Mouse (Mus musculus) cortical plate, adult 2 months (tissue): ENCODE measurements at regions not wholly inside any gene's neighbourhood (a gene's known extent, or its start where the extent isn't known, plus 50 kb on each side); places are given as distances from the start of the nearest gene placed in this dataset.

Experiments
- H3K27ac ChIP-seq: fragments of 200-500 bp; 2 replicates; pipeline ENCODE4 v1.5.1; 2012; ENCODE audit warnings: low read length, control low read depth, inconsistent platforms; ENCODE audit not compliant: insufficient read depth
- H3K4me1 ChIP-seq: fragments of 200-500 bp; 2 replicates; pipeline ENCODE4 v1.6.1; 2011; ENCODE audit warnings: low read length; ENCODE audit not compliant: control insufficient read depth, insufficient read depth
- H3K4me3 ChIP-seq: fragments of 200-500 bp; 2 replicates; pipeline ENCODE4 v1.5.1; 2011; ENCODE audit warnings: mild to moderate bottlenecking, low read length, control low read depth; ENCODE audit not compliant: insufficient read depth
- CTCF ChIP-seq: fragments of 200-500 bp; IDR thresholded peaks from 2 replicates; pipeline ENCODE4 v1.5.1; 2011; ENCODE audit warnings: mild to moderate bottlenecking, control low read depth, low read length; ENCODE audit not compliant: insufficient read depth; ENCODE audit errors: extremely low read depth
- POLR2A ChIP-seq: fragments of 200-500 bp; IDR thresholded peaks from 2 replicates; pipeline ENCODE4 v1.6.1; 2011; ENCODE audit warnings: mild to moderate bottlenecking, low read length, control low read depth; ENCODE audit not compliant: insufficient read depth; ENCODE audit errors: extremely low read depth

- no peak for TF ChIP-seq POLR2A
- no peak for TF ChIP-seq CTCF
- no peak overlapping the region for H3K4me3 ChIP-seq
Measured at GRCm38 (mm10) chr16:76905205-76905996, 108.1 kb upstream of the Usp25 start.

DNA sequence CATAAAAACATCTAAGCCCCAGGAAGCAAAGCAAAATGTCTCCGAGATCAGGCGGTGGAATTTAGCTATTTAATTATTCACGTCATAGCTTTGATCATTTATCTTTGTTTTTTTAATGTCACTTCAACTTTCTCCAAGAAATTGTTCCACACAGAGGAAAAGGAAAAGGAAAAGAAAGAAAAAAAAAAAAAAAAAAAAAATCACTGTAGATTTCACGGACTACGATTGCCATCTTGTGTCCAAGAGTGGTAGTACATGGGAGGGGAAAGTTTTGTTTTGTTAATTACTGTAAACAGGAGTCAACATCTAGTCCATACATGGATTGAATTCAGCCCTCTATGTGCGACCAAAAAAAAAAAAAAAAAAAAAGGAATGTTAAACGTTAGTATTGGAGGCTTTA, 114.4 kb upstream of the Usp25 start:
- TF ChIP-seq POLR2A (no peak), CTCF (no peak)
- H3K4me1 ChIP-seq, result no peaks in the 10 kb centered on the region
- H3K27ac ChIP-seq, result no peak overlapping the region
- H3K4me3 ChIP-seq, result no peak overlapping the region

More at GRCm38 (mm10) chr16:76905205-76905996, 108.1 kb upstream of the Usp25 start:
- H3K4me1 ChIP-seq, result no peaks in the 10 kb centered on the region
- peak overlapping the region; percentile 23 for H3K27ac ChIP-seq

DNA sequence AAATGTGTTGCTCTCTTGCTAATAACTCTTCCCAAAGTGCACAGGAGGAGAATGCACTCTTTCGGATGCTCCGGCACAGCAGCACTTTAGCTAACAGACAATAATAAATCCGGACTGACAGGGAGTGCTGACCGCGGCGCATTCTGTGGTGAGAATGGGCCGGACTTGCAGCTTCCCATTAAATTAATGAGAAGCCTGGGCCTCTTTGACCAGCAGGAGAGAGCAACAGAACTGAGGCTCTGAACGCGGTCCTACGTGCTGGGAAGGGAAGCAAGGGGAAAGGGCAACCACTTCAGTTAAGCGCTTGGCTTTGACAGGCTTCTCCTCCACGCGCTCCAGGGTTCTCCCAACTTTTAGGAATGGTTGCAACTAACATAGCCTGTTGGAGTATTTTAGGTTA, 117.2 kb upstream of the Usp25 start:
- Histone ChIP-seq H3K4me3 (no peak overlapping the region), H3K27ac (no peak overlapping the region), H3K4me1 (no peaks in the 10 kb centered on the region)
- TF ChIP-seq POLR2A (no peak), CTCF (no peak)

- no peak for TF ChIP-seq CTCF
- TF ChIP-seq POLR2A, result no peak
- no peak overlapping the region for H3K4me3 ChIP-seq
- no peak overlapping the region for H3K27ac ChIP-seq
- no peaks in the 10 kb centered on the region for H3K4me1 ChIP-seq
Measured at GRCm38 (mm10) chr16:76895781-76896180, 117.7 kb upstream of the Usp25 start.

GRCm38 (mm10) chr16:76878576-76878975, 134.9 kb upstream of the Usp25 start:
- no peak for TF ChIP-seq POLR2A
- no peak for TF ChIP-seq CTCF
- no peaks in the 10 kb centered on the region for H3K4me1 ChIP-seq
- no peak overlapping the region for H3K4me3 ChIP-seq
- H3K27ac ChIP-seq, result no peak overlapping the region

GRCm38 (mm10) chr16:76875397-76876018, 138.0 kb upstream of the Usp25 start:
- no peak for TF ChIP-seq CTCF
- no peak for TF ChIP-seq POLR2A
- H3K4me3 ChIP-seq, result no peak overlapping the region
- no peaks in the 10 kb centered on the region for H3K4me1 ChIP-seq
- no peak overlapping the region for H3K27ac ChIP-seq

- TF ChIP-seq POLR2A (no peak), CTCF (no peak)
- H3K4me1 ChIP-seq, result peaks cover 2% of the 10 kb centered on the region; the same call in 1 of the 2 replicates
- no peak overlapping the region for H3K4me3 ChIP-seq
- no peak overlapping the region for H3K27ac ChIP-seq
Measured at GRCm38 (mm10) chr16:76866465-76866802, 147.1 kb upstream of the Usp25 start.

- peaks cover 2% of the 10 kb centered on the region; the same call in 1 of the 2 replicates for H3K4me1 ChIP-seq
- TF ChIP-seq POLR2A, result no peak
- peak; percentile 37; the same call in 1 of the 2 replicates for TF ChIP-seq CTCF
- no peak overlapping the region for H3K27ac ChIP-seq
- no peak overlapping the region; the same call in 1 of the 2 replicates for H3K4me3 ChIP-seq
Measured at GRCm38 (mm10) chr16:76865731-76866464, 147.6 kb upstream of the Usp25 start.

- Histone ChIP-seq H3K27ac (no peak overlapping the region), H3K4me3 (no peak overlapping the region), H3K4me1 (peaks cover 2% of the 10 kb centered on the region; the same call in 1 of the 2 replicates)
- TF ChIP-seq CTCF (no peak), POLR2A (no peak)
Measured at GRCm38 (mm10) chr16:76864392-76864791, 149.1 kb upstream of the Usp25 start.

- H3K27ac ChIP-seq, result no peak overlapping the region
- TF ChIP-seq POLR2A (no peak), CTCF (no peak)
- no peaks in the 10 kb centered on the region for H3K4me1 ChIP-seq
- no peak overlapping the region for H3K4me3 ChIP-seq
Measured at GRCm38 (mm10) chr16:76855797-76856196, 157.7 kb upstream of the Usp25 start.
